Mouse (Mus musculus) heart, embryonic 14.5 days (tissue): ENCODE results near the gene Helz2. TPM values are rescaled to one million over a fixed set of nuclear protein-coding genes. Genes with fewer than 3 reads are reported as not detected.

ENCODE experiments used
- ATAC-seq: fragments of 200-750 bp; cut with Nextera tagmentation; 2 replicates; pipeline ENCODE4 v1.8.0; 2017; ENCODE audit warnings: low read depth, moderate TSS enrichment; ENCODE audit not compliant: insufficient number of reproducible peaks, insufficient read depth, low FRiP score
- H3K27ac ChIP-seq, 2 experiments: fragments of 200-500 bp in 1 of 2; fragments of 300-500 bp in 1 of 2; sonication (generic) in 1 of 2; replicated peaks in 1 of 2; 2 replicates each; pipeline ENCODE4 v1.5.1; 2012 to 2014; ENCODE audit warnings: low read depth in 2 of 2, low read length in 2 of 2, control low read depth in 1 of 2, mild to moderate bottlenecking in 1 of 2, mixed read lengths in 1 of 2; ENCODE audit not compliant: control insufficient read depth in 1 of 2, insufficient read depth in 1 of 2
- H3K27me3 ChIP-seq: fragments of 300-500 bp; sonication (generic); 2 replicates; pipeline ENCODE4 v1.6.1; 2014; ENCODE audit warnings: mild to moderate bottlenecking, low read length, control low read depth; ENCODE audit not compliant: control insufficient read depth, insufficient read depth
- H3K36me3 ChIP-seq: fragments of 300-500 bp; sonication (generic); 2 replicates; pipeline ENCODE4 v1.6.1; 2014; ENCODE audit warnings: mild to moderate bottlenecking, control low read depth, low read length, mixed read lengths; ENCODE audit not compliant: control insufficient read depth, insufficient read depth
- H3K4me1 ChIP-seq, 2 experiments: fragments of 200-500 bp in 1 of 2; fragments of 300-500 bp in 1 of 2; sonication (generic) in 1 of 2; 2 replicates each; pipeline ENCODE4 v1.6.1; 2012 to 2014; ENCODE audit warnings: low read length in 2 of 2, control low read depth in 1 of 2, mixed read lengths in 1 of 2; ENCODE audit not compliant: control insufficient read depth in 2 of 2, insufficient read depth in 2 of 2
- H3K4me2 ChIP-seq: fragments of 300-500 bp; sonication (generic); 2 replicates; pipeline ENCODE4 v1.6.1; 2014; ENCODE audit warnings: mild to moderate bottlenecking, low read length
- H3K4me3 ChIP-seq, 2 experiments: fragments of 200-500 bp in 1 of 2; fragments of 300-500 bp in 1 of 2; sonication (generic) in 1 of 2; 2 replicates each; pipeline ENCODE4 v1.5.1; 2012 to 2014; ENCODE audit warnings: low read length in 2 of 2, mild to moderate bottlenecking in 2 of 2, control low read depth in 1 of 2, low read depth in 1 of 2, moderate library complexity in 1 of 2; ENCODE audit not compliant: control insufficient read depth in 1 of 2, insufficient read depth in 1 of 2
- H3K9ac ChIP-seq: fragments of 300-500 bp; sonication (generic); 2 replicates; pipeline ENCODE4 v1.6.1; 2014; ENCODE audit warnings: mild to moderate bottlenecking, low read length
- H3K9me3 ChIP-seq: fragments of 300-500 bp; sonication (generic); 2 replicates; pipeline ENCODE4 v1.6.1; 2016; ENCODE audit warnings: low read length, control low read depth; ENCODE audit not compliant: control insufficient read depth
- WGBS: fragments of 180-500 bp; shearing (Covaris S2); extraction: QIAGEN DNeasy Blood & Tissue Kit; methylation state at CpG from one replicate; pipeline ENCODE4 v1.1.7; 2014; 5-methylcytosine and 5-hydroxymethylcytosine counted together
- polyA plus RNA-seq: library from polyadenylated mRNA; unstranded; fragments of >200 nt; fragmentation: Nextera tagmentation; extraction: Ambion mirVana; gene quantifications from 2 replicates; pipeline ENCODE4 v1.2.1, GENCODE M21; 2014

Gene Helz2
- polyA plus RNA-seq, 1 experiment from 2014 or later: 1.3 TPM

DNA sequence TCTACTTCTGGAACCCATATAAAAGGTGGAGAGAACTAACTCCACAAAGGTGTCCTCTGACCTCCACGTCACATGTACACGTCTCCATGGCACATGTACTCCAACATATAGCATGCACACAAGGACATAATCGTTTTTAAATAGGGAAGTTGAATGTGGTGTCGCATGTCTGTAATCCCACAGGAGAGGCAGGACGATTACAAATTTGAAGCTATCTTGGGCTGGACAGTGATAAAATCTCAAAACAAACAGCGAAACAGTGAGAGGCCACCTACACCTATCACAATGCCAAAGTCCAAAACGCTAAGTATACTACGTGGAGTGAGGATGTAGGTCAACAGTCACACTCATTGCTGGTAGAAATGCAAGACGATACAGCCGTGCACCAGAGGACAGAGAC is 7.4 kb upstream of the Helz2 start:
- Histone ChIP-seq H3K36me3 (peaks cover 34% of the 10 kb centered on the region), H3K4me2 (no peak overlapping the region), H3K4me1 (no peaks in the 10 kb centered on the region), H3K27ac (no peak overlapping the region), H3K4me3 (no peak overlapping the region), H3K9ac (no peak overlapping the region), H3K9me3 (no peaks in the 10 kb centered on the region), H3K27me3 (no peaks in the 10 kb centered on the region)
- no peak for ATAC-seq
- 83% methylated on average over 10 of the region's 10 CpGs for WGBS

DNA sequence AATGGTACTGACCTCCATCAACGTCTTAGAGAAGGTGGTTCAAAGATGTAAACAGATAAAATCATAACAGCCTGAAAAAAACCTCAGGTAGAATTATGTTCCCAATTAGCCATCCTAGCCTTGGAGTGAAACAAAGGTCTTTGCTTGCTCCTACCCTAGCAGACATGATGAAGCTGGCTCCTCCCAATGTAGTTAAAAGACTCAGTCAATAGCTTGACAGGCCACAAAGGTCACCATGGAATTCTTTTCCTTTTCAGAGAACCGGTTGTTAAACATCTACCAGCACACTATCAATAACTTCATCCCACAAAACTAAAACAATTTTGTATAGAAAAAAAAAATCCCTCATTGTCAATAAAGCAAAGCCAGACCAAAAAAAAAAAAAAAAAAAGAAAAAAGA is 3.2 kb upstream of the Helz2 start:
- Histone ChIP-seq H3K4me3 (no peak overlapping the region), H3K9me3 (no peaks in the 10 kb centered on the region), H3K27ac (no peak overlapping the region), H3K4me2 (no peak overlapping the region), H3K4me1 (peaks cover 0 to 4% of the 10 kb centered on the region in 2 experiments; a peak in 1 of 4 replicates), H3K36me3 (no peaks in the 10 kb centered on the region), H3K9ac (no peak overlapping the region), H3K27me3 (no peaks in the 10 kb centered on the region)
- no peak for ATAC-seq
- WGBS: 55% methylated on average over 2 of the region's 2 CpGs

GRCm38 (mm10) chr2:181243706-181244394 is 2.0 kb upstream of the Helz2 start:
- Histone ChIP-seq H3K36me3 (peaks cover 4% of the 10 kb centered on the region; the same call in 1 of the 2 replicates), H3K27ac (no peak overlapping the region), H3K9me3 (no peaks in the 10 kb centered on the region), H3K27me3 (no peaks in the 10 kb centered on the region), H3K9ac (no peak overlapping the region), H3K4me1 (peaks cover 0 to 4% of the 10 kb centered on the region in 2 experiments; a peak in 1 of 4 replicates), H3K4me2 (no peak overlapping the region), H3K4me3 (no peak overlapping the region)
- no peak for ATAC-seq
- WGBS: 29% methylated on average over 11 of the region's 11 CpGs

DNA sequence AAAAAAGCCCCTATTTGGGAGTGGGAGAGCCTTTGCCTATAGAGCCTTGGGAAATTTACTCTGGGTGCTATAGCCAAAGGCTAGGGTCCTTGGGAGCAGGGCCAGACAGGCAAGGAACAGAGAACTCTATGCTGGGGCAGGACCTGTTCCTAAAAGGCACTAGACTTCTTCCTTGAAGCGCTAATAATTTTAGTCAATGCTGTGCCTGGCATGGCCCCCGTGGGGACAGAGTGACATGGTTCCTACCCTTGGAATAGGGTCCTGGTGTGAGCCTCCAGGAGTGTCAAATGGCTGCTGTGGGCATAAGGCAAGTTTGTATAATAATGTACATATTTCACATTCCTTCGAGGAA is 463 bp upstream of the Helz2 start:
- 70% methylated on average over 3 of the region's 3 CpGs for WGBS
- peak overlapping the region; percentile 55 to 59 for H3K4me3 ChIP-seq
- no peaks in the 10 kb centered on the region for H3K9me3 ChIP-seq
- peaks cover 0 to 4% of the 10 kb centered on the region in 2 experiments; a peak in 1 of 4 replicates for H3K4me1 ChIP-seq
- H3K27ac ChIP-seq: no peak overlapping the region
- H3K4me2 ChIP-seq: peak overlapping the region; percentile 71
- ATAC-seq: no peak
- peaks cover 8% of the 10 kb centered on the region; the same call in 1 of the 2 replicates for H3K36me3 ChIP-seq
- peak overlapping the region; percentile 77; the same call in 1 of the 2 replicates for H3K9ac ChIP-seq
- no peaks in the 10 kb centered on the region for H3K27me3 ChIP-seq

DNA sequence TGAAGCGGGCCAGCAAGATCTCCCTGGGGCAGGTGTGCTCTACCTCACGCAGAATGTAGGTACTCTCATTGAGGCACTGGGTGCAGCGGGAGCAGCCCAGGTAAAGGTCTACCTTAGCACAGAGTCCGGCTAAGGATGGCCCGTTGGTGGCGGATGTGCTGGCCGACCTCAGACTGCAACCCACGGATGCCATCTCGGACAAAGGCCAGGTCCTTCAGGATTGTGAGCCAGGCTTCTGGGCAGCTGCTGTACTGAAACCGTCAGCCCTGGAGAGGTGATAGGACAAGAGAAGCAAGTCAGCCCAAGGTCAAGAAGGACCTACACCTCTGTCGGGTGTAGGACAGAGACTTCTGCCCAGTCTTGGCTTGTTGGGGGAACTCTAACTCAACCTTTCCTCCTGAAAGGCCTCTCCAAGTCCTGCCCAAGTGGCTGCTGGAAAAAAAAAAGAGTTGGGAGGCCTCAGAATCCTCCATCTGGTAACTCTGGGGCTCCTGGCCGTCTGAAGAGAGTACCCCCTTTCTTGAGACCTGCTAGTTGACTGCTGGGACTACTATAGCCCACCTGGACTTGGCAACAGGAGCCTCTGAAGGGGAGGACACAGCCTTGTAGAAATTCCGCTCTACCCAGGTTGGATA is 904 bp downstream of the Helz2 start:
- no peaks in the 10 kb centered on the region for H3K27me3 ChIP-seq
- peak overlapping the region in 1 of 2 experiments; percentile 59; a peak in 1 of 4 replicates for H3K4me3 ChIP-seq
- peak overlapping the region; percentile 71 for H3K4me2 ChIP-seq
- no peak overlapping the region for H3K27ac ChIP-seq
- no peaks in the 10 kb centered on the region for H3K9me3 ChIP-seq
- 87% methylated on average over 13 of the region's 13 CpGs for WGBS
- H3K9ac ChIP-seq: peak overlapping the region; percentile 77; the same call in 1 of the 2 replicates
- ATAC-seq: no peak
- H3K36me3 ChIP-seq: peaks cover 14% of the 10 kb centered on the region; the same call in 1 of the 2 replicates
- H3K4me1 ChIP-seq: peaks cover 0 to 4% of the 10 kb centered on the region in 2 experiments; a peak in 1 of 4 replicates

DNA sequence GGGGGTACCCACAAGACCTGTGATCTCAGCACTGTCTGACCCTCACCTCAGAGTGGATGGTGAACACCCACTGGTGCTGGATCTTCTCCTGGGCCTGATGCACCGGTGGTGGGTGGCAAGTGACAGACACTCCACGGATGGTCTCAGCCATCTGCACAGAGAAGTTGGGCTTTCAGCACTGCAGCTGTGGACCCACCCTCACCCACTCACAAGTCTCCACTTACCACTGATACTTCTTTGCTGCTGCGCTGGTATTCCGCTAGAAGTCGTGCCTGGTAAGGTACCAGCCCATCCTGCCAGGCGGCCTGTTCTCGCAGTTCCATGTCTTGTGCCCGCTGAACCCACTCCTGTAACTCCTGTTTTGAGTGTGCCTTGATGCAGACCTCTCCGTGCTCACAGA is 2.6 kb downstream of the Helz2 start:
- no peak overlapping the region for H3K9ac ChIP-seq
- ATAC-seq: no peak

GRCm38 (mm10) chr2:181238861-181239260 is 3.0 kb downstream of the Helz2 start:
- H3K4me2 ChIP-seq: no peak overlapping the region
- no peak for ATAC-seq

More for the DNA sequence above, 2.6 kb downstream of the Helz2 start:
- peaks cover 17% of the 10 kb centered on the region; the same call in 1 of the 2 replicates for H3K36me3 ChIP-seq
- H3K27me3 ChIP-seq: no peaks in the 10 kb centered on the region
- peaks cover 0 to 4% of the 10 kb centered on the region in 2 experiments; a peak in 1 of 4 replicates for H3K4me1 ChIP-seq
- no peaks in the 10 kb centered on the region for H3K9me3 ChIP-seq
- no peak overlapping the region for H3K4me3 ChIP-seq
- H3K4me2 ChIP-seq: no peak overlapping the region
- 91% methylated on average over 9 of the region's 9 CpGs for WGBS
- H3K27ac ChIP-seq: no peak overlapping the region

More at GRCm38 (mm10) chr2:181238861-181239260, 3.0 kb downstream of the Helz2 start:
- H3K4me1 ChIP-seq: peaks cover 0 to 4% of the 10 kb centered on the region in 2 experiments; a peak in 1 of 4 replicates
- no peak overlapping the region for H3K9ac ChIP-seq
- H3K36me3 ChIP-seq: peaks cover 17% of the 10 kb centered on the region; the same call in 1 of the 2 replicates
- 57% methylated on average over 2 of the region's 2 CpGs for WGBS
- H3K27ac ChIP-seq: no peak overlapping the region
- no peaks in the 10 kb centered on the region for H3K9me3 ChIP-seq
- no peak overlapping the region for H3K4me3 ChIP-seq
- no peaks in the 10 kb centered on the region for H3K27me3 ChIP-seq
